Mouse (Mus musculus): Measurements from ENCODE around the gene Efl1.

Efl1 gene

DNA sequence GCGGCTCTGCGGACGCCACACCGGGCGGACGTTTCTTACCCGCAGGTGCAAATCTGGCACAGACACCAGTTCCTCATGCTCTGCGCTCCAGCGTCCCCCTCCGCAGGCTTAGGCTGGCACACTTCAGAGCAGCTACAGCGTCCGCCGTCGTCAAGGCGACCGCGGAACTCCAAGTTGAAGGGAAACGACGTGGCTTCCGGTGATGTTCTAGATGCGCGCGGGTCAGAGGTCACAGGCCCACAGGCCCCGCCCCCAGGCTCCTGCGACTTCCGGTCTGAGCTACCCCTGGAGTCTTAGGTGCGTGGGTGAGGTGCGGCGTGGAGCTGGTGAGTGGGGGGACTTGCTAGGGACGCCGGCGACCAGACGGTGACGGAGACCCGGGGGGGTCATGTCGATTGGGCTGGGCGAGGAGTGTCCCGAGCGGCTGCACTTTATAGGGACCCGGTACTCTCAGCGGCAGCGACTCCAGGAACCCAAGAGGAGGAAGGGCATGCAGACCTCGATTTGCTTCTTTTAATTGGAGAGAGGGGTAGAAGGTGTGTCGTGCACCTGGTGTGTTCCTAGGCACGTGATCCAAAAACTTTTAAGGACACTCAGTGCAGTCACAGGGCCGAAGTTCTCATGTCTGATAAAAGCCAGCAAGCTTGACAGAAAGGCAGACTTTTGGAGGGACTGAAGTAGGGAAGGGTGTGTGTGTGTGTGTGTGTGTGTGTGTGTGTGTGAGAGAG, at the start of gene Efl1, which contains the start of gene Saxo2:
TSS of gene Efl1 (plus strand) at position 262 of the 728 bp plus-strand sequence.
TSS of gene Saxo2 (minus strand) at position 176 of the 728 bp plus-strand sequence.
- CTCF ChIA-PET: no interaction called here

DNA sequence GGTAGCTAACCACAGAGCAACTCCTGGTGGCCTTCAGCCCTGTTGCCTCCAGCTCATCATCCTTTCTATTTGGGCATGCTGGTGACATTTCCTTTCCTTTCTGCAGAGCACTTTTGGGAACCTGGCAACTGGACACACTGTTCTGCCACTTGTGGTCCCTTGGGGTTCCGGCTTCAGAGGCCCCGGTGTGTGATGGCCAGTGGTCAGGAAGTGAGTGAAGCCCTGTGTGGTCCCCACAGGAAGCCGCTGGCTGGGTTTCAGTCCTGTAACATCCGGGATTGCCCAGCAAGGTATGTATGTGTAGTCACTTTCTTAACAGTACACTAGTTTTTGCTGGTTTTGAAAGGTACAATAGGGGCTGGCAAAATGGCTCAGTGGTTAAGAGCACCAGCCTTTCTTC, 46.4 kb upstream of the Efl1 start:
- CTCF ChIA-PET: no interaction called here

DNA sequence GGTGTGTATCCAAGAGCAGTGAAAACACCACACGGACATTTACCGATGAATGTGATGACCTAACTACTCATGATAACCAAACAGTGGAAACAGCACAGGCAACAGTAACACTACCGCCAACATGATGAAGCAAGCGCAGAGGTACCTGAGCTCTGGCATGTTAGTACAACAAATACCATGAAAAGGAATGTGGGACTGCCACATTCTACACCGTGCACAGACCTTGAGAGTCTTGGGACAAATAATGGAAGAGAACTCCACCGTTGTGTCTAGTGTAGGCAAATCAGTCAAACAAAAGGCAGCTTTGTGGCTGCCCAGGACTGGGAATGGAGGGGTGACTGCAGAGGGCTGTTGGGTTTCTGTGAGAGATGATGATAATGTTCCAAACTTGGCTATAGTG, 43.0 kb upstream of the Efl1 start:
- CTCF ChIA-PET: no interaction called here

DNA sequence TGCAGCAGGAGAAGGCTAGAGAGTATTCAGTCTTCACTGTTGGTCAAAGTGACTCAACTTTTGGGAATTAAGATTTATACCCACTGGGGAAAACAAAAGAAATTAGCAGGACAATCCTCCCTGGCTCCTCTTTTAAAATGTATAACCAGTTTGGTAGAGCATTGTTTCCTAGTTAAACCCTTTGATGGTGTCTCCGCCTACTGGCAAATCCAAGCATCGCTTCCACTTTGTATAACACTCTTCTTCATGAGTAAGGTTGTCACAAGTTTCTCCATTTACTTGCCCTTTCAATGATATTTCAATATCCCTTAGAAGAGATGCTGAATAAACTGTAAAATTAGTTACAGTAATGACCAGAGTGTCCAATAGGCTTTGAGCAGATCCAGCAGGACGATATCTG, 38.8 kb upstream of the Efl1 start:
- CTCF ChIA-PET: no interaction called here

DNA sequence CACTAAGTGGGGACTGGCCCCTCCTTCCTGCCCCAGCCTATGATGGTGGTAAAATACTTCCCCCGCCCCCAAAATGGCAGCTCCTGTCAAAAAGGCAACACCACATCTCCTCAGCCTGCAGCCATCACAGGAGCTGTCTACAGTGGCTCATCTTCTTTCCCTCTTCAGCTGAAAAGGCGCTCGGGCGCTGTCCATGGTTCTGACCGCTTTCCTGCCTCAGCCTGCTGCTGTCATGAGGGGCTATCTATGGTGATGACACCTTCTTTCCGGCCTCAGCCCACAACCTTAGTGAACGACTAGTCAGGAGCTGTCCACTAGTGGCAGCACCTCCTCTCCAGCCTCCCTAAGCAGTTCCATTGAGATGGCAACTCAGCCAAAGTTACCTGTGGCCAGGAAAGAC, 23.1 kb upstream of the Efl1 start:
- CTCF ChIA-PET: no interaction called here

DNA sequence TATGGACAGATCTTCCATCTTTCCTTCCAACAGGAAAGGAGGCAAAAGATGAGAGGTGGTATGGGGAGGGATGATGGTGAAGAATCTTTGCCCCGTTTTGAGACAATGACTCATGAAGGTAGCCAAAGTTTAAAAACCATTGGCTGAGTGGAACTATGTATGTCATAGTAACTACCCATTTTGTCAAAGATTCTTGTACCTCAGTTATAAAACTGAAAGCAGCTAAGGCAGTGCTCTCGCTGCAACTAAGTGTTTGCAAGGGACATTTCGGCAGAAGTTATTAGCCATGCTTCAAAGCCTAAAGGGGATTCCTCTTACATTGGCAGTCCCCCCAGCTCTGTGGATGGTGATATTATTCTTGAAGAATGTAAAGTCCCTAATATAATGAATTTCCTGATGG, 1.2 kb upstream of the Efl1 start:
- CTCF ChIA-PET: no interaction called here

DNA sequence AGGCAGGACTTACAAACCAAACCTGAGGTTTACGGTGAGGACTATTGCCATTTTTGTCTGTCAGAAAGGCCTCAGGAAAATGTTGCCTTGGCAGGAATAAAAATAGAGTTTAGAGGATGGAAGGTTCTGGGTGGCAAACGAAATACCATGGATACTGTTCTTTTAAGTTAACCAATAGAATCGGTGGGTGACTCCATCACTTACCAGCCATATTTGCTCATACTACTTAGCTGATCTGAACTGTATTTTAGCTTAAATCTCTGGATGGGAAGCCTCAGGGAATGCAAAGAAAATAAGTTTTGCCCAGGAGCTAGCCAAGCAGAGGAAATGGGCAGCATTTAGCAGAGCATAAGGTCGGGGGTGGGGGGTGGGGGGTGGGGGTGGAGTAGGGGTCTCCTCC, 505 bp upstream of the Efl1 start:
- CTCF ChIA-PET: no interaction called here

DNA sequence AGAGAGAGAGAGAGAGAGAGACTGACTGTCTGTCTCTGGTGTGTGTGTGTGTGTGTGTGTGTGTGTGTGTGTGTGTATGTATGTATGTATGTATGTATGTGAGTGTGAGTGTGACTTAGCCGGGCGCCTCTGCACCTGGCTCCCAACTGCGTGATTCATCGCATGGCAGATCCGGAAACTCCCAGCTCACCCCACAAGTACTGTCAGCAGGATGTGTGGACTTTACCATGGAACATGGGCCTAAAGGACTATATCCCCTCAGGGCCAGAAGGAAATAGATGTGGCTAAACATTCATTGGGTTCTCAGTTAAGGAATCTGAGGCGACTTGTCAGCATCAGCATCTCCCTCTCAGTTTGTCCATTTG, 649 bp downstream of the Efl1 start:
- CTCF ChIA-PET: no interaction called here

DNA sequence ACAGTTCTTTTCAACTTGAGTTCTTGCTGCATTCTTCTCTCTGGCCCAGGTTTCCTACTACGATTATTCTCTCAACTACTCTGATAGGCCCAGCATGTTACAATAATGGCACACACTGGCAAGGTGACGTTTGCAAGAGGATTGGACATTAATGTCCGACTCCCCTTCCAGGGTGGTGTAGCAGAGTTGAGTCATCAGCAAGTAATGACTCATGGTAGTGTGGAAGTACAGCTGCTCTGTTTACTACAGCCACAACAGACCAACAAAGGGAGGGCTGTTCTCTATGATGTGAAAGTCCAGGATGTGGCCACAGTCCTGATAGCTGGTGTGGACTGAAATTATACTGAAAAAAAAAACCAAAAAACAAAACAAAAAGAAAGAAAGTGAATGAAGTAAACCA, 16.2 kb downstream of the Efl1 start:
- CTCF ChIA-PET: no interaction called here

DNA sequence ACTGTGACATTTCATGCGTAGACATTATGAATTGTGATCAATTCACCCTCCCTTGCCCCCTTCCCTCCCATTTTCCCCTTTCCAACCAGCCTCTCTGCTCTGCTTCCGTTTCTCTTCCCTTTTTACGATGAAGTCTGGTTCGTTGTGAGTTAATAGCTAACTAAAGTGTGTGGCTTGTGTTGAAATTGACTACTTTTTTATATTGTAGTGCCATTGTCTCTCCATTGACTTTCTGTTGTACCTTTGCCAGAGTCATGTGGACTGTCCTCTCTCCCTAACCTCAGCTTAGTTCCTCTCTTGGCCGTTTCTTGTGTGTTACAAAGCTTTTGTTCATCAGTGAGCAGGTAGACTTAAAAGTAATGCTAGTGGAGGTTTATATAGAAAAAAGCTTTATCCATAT, 27.6 kb downstream of the Efl1 start:
- CTCF ChIA-PET: interaction anchor here (0.6 kb wide), 1 partner anchor 997 kb away, joined by 3 read pairs; no protein-coding TSS in a partner anchor

DNA sequence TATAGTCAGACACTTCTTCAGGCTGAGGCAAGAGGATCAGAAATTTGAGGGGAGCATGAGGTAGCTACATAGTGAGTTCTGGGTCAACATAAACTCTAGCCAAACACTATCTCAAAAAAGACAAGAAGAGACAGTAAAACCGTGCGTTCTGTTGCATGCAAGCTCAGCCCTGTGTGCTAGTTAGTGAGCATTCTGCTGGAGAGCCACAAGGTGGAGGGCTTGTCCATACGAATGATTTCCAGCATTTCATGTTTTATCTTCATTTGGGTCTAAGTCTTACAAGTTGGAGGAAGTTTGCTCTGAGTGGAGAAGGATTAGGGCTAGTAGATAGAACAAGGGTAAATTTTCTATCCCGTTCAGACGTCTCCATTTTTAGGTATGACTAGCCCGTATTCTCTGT, 28.4 kb downstream of the Efl1 start:
- CTCF ChIA-PET: interaction anchor here (0.6 kb wide), 1 partner anchor 996 kb away, joined by 3 read pairs; no protein-coding TSS in a partner anchor

DNA sequence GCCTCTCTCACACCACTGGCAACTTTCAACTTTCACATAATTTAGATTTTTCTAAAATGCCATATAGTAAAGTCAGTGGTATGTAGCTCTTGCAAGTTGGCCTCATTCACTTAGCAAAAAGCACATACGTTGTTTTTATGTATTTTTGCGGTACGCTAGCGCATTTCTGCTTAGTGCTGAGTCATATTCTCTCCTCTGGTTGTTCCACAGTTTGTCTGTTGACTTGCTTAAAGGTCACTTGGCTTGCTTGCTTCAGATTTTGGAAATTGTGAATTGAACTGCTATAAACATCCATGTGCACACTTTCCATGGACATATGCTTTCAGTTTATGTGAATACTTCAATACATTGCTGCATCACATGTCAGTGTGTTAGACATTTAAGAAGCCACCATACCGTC, 31.5 kb downstream of the Efl1 start:
- CTCF ChIA-PET: no interaction called here

DNA sequence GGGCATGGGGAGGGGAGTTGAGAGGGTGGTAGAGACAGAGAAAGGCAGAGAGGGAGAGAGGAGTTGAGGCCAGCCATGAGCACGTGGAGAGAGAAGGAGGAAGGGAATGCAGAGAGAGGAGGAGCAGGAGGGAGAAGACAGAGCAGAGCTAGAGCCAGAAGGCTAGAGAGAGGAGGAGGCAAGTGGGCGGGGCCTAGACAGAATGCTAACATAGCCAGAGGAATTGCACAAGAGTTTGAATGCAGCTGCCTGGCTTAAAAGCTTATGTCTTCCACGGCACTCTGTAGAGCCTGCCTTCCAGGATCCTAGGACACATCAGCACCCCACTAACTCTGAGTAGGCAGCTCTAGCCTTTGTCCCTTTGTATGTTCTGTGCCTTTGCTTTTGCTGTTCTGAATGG, 40.3 kb downstream of the Efl1 start:
- CTCF ChIA-PET: no interaction called here

DNA sequence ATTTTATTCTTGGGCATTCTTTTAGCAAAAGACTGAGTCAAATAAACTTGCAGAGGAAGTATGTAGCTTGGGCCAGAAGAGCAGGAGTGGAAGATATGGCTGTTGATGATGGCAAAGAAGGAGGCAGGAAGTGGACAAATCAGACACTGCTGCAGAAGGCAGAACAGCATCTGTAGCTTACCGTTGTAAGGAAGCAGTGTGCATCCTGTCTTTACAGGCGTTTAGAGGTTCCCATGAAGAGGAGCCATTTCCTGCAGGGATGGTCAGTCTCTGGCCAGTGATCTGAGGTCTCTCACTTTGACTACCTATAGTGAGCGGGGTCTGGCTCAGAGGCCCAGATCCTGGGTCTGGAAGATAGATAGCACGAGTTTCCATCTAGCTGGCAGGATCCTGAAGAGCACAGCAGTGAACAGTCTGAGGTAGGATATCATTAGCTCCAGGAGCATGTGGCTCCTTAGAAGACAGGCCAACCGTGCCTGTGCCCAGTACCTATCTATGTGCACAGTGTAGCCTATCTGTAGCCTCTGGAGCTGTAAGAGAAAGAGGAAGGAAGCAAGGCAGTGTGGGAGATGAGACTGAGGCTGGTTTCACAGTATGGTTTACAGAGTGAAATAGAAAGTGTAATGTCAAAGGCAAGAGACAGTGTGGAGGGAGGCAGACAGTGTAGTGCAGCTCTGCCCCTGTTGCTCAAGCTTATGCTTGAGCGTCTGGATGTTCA, 42.8 kb downstream of the Efl1 start:
- CTCF ChIA-PET: no interaction called here

DNA sequence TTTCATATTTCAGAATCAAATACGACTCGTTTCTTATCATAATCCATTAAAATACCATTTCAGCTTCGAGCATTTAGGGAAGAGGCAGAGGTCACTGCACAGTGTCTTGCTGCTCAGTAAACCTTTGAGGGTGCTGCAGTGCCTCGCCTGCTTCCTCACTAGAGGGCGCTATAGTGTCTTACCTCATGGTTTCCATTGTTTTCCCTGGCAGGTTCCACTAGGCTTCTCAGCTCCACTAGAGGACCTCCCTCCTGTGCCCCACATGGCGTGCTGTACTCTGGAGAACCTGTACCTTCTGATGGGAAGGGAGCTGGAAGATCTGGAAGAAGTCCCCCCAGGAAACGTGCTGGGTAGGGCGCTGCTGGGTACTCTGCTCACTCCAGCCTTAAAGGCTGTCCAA, 49.3 kb downstream of the Efl1 start:
- CTCF ChIA-PET: no interaction called here

DNA sequence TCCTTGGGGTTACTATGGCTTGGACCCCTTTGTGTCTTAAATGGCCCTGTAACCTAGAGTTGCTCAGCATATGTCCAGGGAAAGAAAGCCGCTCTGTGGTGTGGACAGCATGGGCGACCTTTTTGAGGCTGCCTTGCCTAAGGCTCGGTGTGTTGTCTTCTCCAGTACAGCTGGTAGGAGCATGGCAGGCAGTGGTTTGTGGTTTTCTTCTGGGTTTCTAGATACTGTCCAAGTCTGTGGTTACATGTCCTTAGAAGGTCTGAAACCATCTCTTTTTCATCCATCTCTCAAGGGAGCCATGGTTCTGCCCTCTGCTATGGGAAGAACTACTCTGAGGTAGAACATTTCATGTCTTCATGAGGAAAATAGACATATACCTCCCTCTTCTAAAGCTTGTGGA, 50.6 kb downstream of the Efl1 start:
- CTCF ChIA-PET: no interaction called here

DNA sequence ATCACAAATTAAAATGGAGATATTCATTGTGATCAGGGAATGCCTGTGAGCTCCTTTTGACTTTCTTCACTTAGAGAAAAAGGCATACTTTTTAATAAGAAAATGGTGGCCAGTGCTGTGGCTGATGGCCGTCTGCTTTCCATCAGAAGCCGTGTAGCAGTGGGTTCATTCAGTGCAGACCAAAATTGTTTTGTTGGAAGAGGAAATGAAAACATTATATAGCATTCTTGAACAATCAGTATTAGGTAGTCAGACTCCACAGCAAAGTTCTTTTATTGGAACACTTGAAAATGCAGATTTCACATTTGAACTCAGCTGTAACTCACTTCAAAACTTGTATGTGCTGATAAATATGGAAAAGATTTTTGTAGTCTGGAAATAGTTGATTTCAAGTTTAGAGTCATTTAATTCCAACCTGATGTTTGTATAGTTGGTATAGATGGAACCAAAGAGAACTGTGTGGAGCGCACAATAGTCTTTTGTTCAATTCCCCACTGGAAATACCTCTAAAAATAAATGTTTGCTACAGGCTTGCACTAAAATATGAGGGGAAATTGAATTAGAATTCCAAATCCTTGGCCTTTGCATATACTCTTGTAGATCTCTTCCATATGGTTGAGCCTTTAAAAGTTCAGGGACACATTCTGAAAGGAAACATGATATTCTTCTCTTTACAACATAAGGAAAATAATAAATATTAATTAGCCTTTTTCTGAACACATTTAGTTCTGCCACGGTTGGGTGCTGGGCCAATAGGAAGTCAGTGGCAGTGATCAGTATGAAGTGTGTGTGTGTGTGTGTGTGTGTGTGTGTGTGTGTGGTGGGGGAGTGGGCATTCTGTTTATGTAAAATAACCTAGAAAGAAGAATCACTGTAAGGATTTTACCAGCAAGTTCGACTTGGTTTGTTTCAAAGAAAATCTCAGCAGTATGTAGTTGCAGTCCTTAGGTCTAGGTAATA, 54.2 kb downstream of the Efl1 start:
- CTCF ChIA-PET: no interaction called here

DNA sequence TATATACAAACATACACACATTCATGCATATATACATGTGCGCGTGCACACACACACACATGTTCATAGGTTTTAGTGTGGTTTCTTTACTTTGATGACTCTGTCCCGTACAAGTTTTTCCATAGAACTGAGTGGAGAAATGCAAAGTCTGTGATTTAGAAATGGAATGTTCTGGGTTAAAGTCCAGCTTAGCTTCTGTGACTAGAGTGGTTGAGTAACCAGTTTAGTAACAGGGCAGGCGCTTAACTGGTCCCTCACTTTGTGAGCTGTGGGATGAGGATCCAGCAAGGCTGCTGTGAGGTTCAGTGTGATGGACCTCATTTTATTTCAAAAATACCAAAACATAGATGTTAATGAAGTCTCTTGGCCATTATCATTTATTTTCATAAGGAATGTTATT, 60.8 kb downstream of the Efl1 start:
- CTCF ChIA-PET: no interaction called here

DNA sequence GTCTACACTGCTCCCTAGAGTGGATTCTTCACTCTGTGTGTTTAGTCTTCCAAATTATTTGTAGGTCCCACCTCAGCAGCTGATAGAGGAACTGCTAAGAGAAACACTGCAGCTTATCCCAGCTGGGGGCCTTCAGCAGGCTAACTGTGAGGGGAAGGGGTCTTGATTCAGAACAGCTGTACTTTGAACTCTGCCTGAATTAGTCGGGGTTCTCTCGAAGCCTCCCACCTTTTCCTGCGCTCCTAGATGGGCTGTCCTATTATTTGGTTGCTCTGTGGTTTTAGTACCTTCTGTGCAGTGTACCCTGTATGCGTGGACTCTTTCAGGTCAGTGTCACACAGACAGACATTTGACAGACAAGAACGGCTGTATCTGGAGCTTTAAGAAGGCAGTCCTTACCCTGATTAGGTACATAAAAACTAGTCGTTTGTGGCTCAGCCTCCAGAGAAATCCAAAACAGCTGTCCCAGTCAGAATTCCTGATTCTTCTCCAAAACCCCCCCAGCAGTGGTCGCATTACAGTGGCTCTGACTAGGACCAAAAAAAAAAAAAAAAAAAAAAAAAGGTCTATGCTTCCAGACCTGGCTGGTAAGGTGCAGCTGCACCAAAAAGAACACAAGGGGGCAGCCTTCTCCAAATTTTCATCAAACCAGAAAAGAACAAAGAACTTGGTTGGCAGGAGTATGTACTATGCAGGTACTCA, 66.9 kb downstream of the Efl1 start:
- CTCF ChIA-PET: interaction anchor here (0.6 kb wide), 4 partner anchors 72 to 1142 kb away, joined by 3 to 4 read pairs (median 3); no protein-coding TSS in a partner anchor

DNA sequence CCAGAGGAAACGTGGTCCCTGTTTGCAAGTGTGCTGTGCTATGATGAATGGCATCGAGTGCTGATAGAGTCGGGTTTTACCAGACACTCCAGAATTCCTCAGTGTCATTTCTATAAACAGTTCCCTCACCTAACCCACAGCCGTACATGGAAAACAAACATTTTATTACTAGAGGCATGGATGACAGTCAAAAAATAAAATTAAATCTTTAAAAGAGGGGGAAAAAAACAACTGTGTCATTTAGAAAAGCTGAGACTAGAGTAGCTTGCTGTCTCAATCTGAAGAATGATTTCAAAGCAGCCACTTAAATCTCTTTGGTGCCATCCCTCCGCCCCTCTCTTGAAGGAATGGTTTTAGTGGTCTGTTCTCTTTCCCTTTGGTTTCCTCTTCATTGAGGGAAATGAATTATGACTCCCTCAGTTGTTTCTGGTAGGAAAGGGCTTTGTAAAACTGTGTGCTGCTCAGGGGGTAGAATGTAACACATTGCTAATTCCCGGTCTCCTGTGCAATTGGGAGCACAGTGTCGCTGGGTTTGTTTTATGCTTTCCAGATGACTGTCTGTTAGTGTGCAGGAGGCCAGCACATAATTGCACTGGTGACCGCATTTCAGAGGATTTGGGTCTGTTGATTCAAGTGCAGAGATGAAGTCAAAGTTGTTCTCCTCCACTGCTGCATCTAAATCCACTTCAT, 67.6 kb downstream of the Efl1 start:
- CTCF ChIA-PET: interaction anchor here (0.6 kb wide), 3 partner anchors 73 to 1141 kb away, joined by 3 to 4 read pairs (median 3); no protein-coding TSS in a partner anchor

DNA sequence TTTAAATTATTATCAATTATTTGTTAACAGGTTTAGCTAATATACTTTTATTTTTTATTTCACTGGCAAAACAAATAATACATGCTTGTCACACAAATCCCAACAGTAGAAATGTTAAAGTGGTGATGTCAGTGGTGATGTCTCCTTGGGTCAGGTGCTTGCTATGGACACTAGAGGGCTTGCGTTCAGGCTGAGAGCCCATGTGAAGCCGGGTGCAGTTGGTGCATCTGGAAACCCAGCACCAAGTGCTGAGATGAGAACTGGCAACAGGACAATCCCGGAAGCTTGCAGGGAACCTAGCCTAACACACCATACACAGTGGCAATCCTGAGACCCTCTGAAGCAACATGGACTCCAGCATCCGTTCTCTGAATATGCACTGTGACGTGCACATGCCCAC, 70.9 kb downstream of the Efl1 start:
- CTCF ChIA-PET: no interaction called here
